Mouse (Mus musculus) C2C12 (cell line): Measurements from ENCODE around the gene Slc7a8.

ENCODE experiments used
- CTCF ChIP-seq: IDR thresholded peaks from one replicate; pipeline ENCODE4 v1.5.1; 2011; ENCODE audit not compliant: control insufficient read depth, insufficient read depth, insufficient read length
- FOSL1 ChIP-seq: IDR thresholded peaks from one replicate; pipeline ENCODE4 v1.8.0; 2011; ENCODE audit warnings: mild to moderate bottlenecking, low read length; ENCODE audit not compliant: poor library complexity, insufficient read depth, severe bottlenecking
- USF1 ChIP-seq: IDR thresholded peaks from one replicate; pipeline ENCODE4 v1.6.1; 2011; ENCODE audit warnings: low read depth, mild to moderate bottlenecking, control low read depth, moderate library complexity

GRCm38 (mm10) chr14:54746038-54746437 lies 35.7 kb downstream of the Slc7a8 start:
- TF ChIP-seq CTCF (no peak), USF1 (no peak), FOSL1 (no peak)
